ENCODE assay signal across 20 mouse cellular contexts in the genomic region with DNA sequence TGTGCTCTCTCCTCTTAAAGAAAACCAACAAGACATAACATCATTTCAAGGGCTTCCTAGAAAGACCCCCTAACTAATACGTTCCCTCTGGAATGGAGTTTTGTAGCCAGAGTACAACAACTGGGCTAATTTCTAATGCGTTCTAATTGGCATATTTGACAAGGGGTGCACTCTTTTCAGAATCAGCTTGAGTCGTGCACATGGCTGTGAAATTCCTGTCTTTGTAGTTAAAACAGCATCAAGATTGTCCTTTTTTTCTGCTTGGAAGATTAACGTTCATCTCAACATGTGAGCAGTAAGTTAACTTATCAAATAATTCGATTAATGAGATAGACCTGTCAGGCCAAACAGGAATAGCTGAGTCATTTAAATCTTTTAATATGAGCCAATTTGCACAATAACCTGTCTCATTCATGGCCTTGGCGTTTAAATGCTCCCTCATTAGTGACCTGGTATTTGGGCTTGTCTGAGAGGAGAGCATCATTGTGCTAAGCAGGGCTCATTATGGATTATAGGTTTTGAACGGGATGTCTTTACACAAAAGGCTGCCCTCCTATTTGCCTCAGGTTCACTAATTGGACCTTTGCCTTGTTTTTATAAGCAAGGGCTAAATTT.
DNase-seq lines count a peak whose midpoint lies in the region; ATAC-seq and TF ChIP-seq lines count a peak whose summit lies in the region.
"Had no signal": no experiment of that assay in that cellular context is flagged by ENCODE, and none has a peak within 500 bp of the region (broad histone marks: within the 10 kb centered on the region; RNA-seq: fewer than 3 reads in every experiment).

No protein-coding gene starts in this region.

- DNase-seq in hindbrain, postnatal 0 days (ENCODE audit: low spot score): no peak
- DNase-seq in forebrain, embryonic 11.5 days (ENCODE audit: low spot score): no peak
- peak; percentile 68 for DNase-seq in retina, embryonic 14.5 days (ENCODE audit: low spot score)
- DNase-seq in embryo, embryonic 11 days: no peak
- no peak for DNase-seq in c-Kit-positive CD71-positive TER-119-positive erythroid progenitor cells, embryonic 14.5 days (ENCODE audit: low spot score)
- DNase-seq: adrenal gland, adult 2 months; cerebellum, adult 9-10 months; gastrocnemius, adult 2 months; kidney, adult 2 months; kidney, postnatal 10 days; left cerebral cortex, postnatal 4 days; lung, adult 18-20 months; right cerebral cortex, postnatal 4 days; thymus, adult 2 months had no signal

- no peak for ATAC-seq in hindbrain, embryonic 13.5 days (ENCODE audit: low FRiP score)
- no peak for ATAC-seq in hindbrain, postnatal 0 days
- ATAC-seq in forebrain, embryonic 11.5 days (replicated peaks; ENCODE audit: low FRiP score): peak; percentile 86
- ATAC-seq in forebrain, embryonic 15.5 days (replicated peaks): peak; percentile 51; the same call in 1 of the 2 replicates

- 59% methylated on average over 7 of the region's 7 CpGs for WGBS in hindbrain, embryonic 13.5 days
- WGBS in hindbrain, postnatal 0 days: 67% methylated on average over 7 of the region's 7 CpGs
- 22% methylated on average over 7 of the region's 7 CpGs for WGBS in forebrain, embryonic 11.5 days
- 10% methylated on average over 7 of the region's 7 CpGs for WGBS in forebrain, embryonic 15.5 days

- no peaks in the 10 kb centered on the region for H3K9me3 ChIP-seq in hindbrain, embryonic 13.5 days
- H3K9me3 ChIP-seq in hindbrain, postnatal 0 days (ENCODE audit: low read length): no peaks in the 10 kb centered on the region
- no peaks in the 10 kb centered on the region for H3K9me3 ChIP-seq in forebrain, embryonic 11.5 days (ENCODE audit: control insufficient read depth, low read length)
- H3K9me3 ChIP-seq in forebrain, embryonic 15.5 days: no peaks in the 10 kb centered on the region
- H3K9me3 ChIP-seq: heart, embryonic 10.5 days; hindbrain, embryonic 15.5 days had no signal

- H3K9ac ChIP-seq in hindbrain, embryonic 13.5 days: 0 out of 2 replicates have a peak overlapping the region, but pooled peaks have one; percentile 29
- H3K9ac ChIP-seq in hindbrain, postnatal 0 days (replicated peaks; ENCODE audit: low read length): no peak overlapping the region
- no peak overlapping the region for H3K9ac ChIP-seq in forebrain, embryonic 11.5 days (ENCODE audit: low read length)
- no peak overlapping the region for H3K9ac ChIP-seq in forebrain, embryonic 15.5 days (replicated peaks)
- H3K9ac ChIP-seq: hindbrain, embryonic 15.5 days had no signal

- no peak for TF ChIP-seq CTCF in hindbrain, postnatal 0 days (IDR thresholded peaks at IDR 0.05; ENCODE audit: low read depth)

- H3K27ac ChIP-seq in hindbrain, embryonic 13.5 days: peak overlapping the region; percentile 48; the same call in 1 of the 2 replicates
- H3K27ac ChIP-seq in hindbrain, postnatal 0 days: no peak overlapping the region
- H3K27ac ChIP-seq in forebrain, embryonic 11.5 days (ENCODE audit: low read depth, low read length): no peak overlapping the region; the same call in 1 of the 2 replicates
- peak overlapping the region; percentile 11; the same call in 1 of the 2 replicates for H3K27ac ChIP-seq in forebrain, embryonic 15.5 days (replicated peaks)
- H3K27ac ChIP-seq: gastrocnemius, adult 2 months; heart, embryonic 10.5 days; hindbrain, embryonic 15.5 days; layer of hippocampus, adult 2 months had no signal

- no peak overlapping the region for H3K4me3 ChIP-seq in hindbrain, embryonic 13.5 days
- no peak overlapping the region for H3K4me3 ChIP-seq in hindbrain, postnatal 0 days (ENCODE audit: low read length)
- H3K4me3 ChIP-seq in forebrain, embryonic 11.5 days (ENCODE audit: low read depth, low read length): no peak overlapping the region
- no peak overlapping the region for H3K4me3 ChIP-seq in forebrain, embryonic 15.5 days
- H3K4me3 ChIP-seq: gastrocnemius, adult 2 months; heart, embryonic 10.5 days; hindbrain, embryonic 15.5 days; layer of hippocampus, adult 2 months had no signal

- no peak overlapping the region for H3K4me2 ChIP-seq in hindbrain, embryonic 13.5 days
- H3K4me2 ChIP-seq in hindbrain, postnatal 0 days (ENCODE audit: low read depth, low read length): no peak overlapping the region
- H3K4me2 ChIP-seq in forebrain, embryonic 11.5 days (ENCODE audit: low read depth, low read length, severe bottlenecking): no peak overlapping the region
- no peak overlapping the region for H3K4me2 ChIP-seq in forebrain, embryonic 15.5 days (replicated peaks)
- H3K4me2 ChIP-seq: hindbrain, embryonic 15.5 days; liver, embryonic 11.5 days had no signal

- H3K4me1 ChIP-seq in hindbrain, embryonic 13.5 days (replicated peaks): peaks cover 19% of the 10 kb centered on the region
- no peaks in the 10 kb centered on the region for H3K4me1 ChIP-seq in hindbrain, postnatal 0 days (ENCODE audit: insufficient read depth, low read length)
- peaks cover 7% of the 10 kb centered on the region for H3K4me1 ChIP-seq in forebrain, embryonic 11.5 days (replicated peaks; ENCODE audit: control insufficient read depth, insufficient read depth, low read length)
- H3K4me1 ChIP-seq in forebrain, embryonic 15.5 days: peaks cover 35% of the 10 kb centered on the region

- H3K36me3 ChIP-seq in hindbrain, embryonic 13.5 days: no peaks in the 10 kb centered on the region
- no peaks in the 10 kb centered on the region for H3K36me3 ChIP-seq in hindbrain, postnatal 0 days (ENCODE audit: insufficient read depth, low read length)
- H3K36me3 ChIP-seq in forebrain, embryonic 11.5 days (ENCODE audit: control insufficient read depth, insufficient read depth, low read length): no peaks in the 10 kb centered on the region
- no peaks in the 10 kb centered on the region for H3K36me3 ChIP-seq in forebrain, embryonic 15.5 days
- H3K36me3 ChIP-seq: heart, embryonic 10.5 days; hindbrain, embryonic 15.5 days had no signal

- H3K27me3 ChIP-seq in hindbrain, embryonic 13.5 days: no peaks in the 10 kb centered on the region
- no peaks in the 10 kb centered on the region for H3K27me3 ChIP-seq in hindbrain, postnatal 0 days (ENCODE audit: insufficient read depth, low read length)
- H3K27me3 ChIP-seq in forebrain, embryonic 11.5 days (ENCODE audit: control insufficient read depth, insufficient read depth, low read length): no peaks in the 10 kb centered on the region
- H3K27me3 ChIP-seq in forebrain, embryonic 15.5 days: no peaks in the 10 kb centered on the region
- H3K27me3 ChIP-seq: hindbrain, embryonic 15.5 days had no signal

Comparison
In these comparisons a context has a peak if more than half of its experiments do, and no peak if none do; other contexts are left out.
1. H3K27ac ChIP-seq: peak in hindbrain, embryonic 13.5 days (single experiment) and forebrain, embryonic 15.5 days (single experiment); none in hindbrain, postnatal 0 days (single experiment) and forebrain, embryonic 11.5 days (single experiment).
2. ATAC-seq: peak in forebrain, embryonic 11.5 days (single experiment) and forebrain, embryonic 15.5 days (single experiment); none in hindbrain, embryonic 13.5 days (single experiment) and hindbrain, postnatal 0 days (single experiment).